Mouse (Mus musculus): Measurements from ENCODE around the gene Map2k2.

Gene Map2k2

DNA sequence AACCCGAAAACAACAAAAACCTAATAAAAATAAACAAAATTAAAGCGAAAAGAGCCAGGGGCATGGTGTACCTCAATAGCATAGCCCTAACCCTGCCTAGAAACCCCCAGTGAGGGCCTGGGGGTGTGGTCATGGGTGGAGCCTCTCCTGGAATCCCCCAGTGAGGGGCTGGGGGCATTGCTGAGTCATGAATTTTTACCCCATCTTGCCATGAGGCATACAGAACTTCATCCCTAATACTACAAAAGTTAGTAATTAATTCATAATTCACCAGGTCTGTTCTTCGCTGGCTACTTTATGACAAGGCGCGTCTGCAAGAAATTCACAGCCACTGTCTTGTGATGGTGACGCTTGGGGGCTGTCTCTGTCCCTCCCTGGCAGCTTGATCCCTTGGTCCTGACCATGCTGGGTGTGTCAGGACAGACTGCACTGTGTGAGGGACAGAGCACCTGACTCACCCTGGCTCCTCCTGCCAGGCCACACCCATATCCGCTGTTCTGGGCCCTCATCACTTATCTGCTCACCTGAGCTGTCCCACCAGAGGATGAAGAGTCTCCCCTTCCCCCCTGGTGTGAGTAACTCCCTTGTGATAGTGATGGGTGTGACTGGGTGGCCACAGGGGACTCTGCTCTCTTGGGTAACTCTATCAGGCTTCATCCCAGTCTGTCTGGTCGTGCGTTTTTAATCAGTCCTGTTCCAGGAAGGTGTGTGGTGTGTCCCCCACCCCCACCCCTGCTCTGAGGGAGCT lies 10.6 kb upstream of the Map2k2 start:
- no peak for DNase-seq (ENCODE audit: low spot score)

DNA sequence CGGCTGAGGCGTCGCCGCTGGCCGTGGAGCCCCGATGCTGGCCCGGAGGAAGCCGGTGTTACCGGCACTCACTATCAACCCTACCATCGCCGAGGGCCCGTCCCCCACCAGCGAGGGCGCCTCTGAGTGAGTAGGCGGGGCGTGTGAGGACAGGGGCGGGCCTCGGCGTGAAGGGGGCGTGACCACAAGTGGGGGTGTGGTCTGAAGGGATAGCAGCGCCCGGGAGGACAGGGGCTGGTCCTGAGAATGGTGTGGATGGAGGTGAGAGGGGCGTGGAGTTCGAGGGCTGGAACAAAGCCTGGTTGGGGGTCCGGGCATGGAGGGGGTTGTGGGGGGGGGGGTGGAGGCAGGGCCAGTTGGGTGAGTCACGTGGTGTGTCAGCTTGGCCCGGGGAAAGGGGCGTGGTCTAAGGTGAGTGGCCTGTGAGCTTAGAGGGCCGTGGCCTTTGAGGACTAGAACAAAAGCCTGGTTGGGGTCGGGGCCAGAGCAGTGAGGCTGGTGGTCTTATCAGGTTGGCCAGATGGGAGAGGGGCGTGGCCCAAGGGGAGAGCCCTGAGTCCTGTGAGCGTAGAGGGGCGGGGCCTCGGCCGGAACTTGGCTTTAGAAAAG lies 502 bp downstream of the Map2k2 start:
- DNase-seq (ENCODE audit: low spot score): peak; percentile 92

- no peak for DNase-seq (ENCODE audit: low spot score)
These were observed 7.2 kb downstream of the Map2k2 start for GRCm38 (mm10) chr10:81112946-81113345.

DNA sequence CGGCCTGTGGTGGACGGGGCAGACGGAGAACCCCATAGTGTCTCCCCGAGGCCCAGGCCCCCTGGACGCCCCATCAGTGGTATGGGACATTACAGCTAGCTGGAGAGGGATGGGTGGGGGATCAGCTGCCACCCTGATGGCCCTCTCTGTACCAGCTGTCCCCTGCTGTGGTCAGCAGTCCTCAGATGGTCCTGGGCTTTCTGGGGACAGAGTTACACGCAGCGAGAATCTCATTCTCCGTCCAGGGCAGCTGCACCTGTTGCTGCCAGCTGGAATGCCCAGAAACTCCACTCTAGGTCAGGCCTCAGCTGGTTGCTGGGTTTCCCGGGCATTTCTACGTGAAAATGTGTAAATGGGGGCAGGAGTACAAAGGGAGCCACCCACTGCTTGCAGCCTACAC lies 13.9 kb downstream of the Map2k2 start:
- DNase-seq (ENCODE audit: low spot score): no peak

DNA sequence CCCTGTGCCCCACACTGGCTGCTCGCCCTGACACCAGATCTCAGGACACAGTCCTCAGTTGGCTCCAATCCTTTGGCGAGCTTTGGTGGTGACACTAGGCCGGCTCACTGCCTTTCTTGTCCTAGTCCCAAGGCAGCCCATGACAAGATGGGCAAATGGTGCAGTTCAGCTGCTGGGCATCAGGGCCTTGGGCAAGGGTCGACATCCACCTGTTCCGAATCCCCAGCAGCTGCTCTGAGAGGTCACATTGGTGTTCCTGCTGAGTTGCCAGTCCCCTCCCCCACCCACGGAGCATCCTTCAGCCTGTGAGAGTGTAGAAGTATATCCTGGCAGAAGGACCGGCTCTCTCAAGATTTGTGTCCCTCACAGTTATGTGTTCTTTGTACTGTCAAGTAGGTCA lies 14.9 kb downstream of the Map2k2 start:
- DNase-seq (ENCODE audit: low spot score): no peak

GRCm38 (mm10) chr10:81122889-81123288 lies 17.2 kb downstream of the Map2k2 start:
- DNase-seq (ENCODE audit: low spot score): no peak

DNA sequence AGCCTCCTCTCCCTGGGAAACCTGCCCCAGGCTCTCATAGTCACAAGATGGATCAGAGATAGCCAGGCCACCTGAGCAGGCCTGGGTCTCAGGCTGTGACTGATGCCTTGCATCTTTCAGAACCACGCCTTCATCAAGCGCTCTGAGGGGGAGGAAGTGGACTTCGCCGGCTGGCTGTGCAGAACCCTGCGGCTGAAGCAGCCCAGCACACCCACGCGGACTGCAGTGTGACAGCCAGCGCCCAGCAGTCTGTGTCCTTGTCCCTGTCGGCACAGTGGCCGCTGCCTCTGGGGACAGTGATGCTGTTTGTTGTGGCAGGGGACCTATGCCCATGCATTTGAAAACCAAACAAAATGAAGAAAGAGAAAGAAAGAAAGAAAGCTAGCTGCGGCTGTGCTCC lies 17.8 kb downstream of the Map2k2 start:
- no peak for DNase-seq (ENCODE audit: low spot score)

DNA sequence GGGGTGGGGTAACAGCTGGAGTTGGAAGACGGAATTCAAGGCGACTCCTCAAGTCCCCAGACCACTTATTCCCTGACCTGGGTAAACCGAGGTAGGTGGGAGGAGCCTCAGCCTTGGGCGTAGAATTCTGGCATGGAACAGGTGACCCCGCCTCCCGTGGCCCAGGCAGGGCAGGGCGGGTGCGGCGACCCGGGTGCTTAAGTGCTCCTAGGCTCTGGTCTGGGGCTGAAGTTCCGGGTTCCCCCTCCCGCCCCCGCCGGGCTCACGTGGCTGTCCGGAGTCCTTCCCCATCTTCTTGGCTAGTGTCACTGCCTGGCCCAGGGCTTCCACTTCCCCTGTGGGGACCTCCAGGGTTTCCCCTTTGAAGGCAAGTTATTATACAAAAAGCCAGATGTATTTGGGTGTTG lies 28.5 kb downstream of the Map2k2 start:
- no peak for DNase-seq (ENCODE audit: low spot score)

DNA sequence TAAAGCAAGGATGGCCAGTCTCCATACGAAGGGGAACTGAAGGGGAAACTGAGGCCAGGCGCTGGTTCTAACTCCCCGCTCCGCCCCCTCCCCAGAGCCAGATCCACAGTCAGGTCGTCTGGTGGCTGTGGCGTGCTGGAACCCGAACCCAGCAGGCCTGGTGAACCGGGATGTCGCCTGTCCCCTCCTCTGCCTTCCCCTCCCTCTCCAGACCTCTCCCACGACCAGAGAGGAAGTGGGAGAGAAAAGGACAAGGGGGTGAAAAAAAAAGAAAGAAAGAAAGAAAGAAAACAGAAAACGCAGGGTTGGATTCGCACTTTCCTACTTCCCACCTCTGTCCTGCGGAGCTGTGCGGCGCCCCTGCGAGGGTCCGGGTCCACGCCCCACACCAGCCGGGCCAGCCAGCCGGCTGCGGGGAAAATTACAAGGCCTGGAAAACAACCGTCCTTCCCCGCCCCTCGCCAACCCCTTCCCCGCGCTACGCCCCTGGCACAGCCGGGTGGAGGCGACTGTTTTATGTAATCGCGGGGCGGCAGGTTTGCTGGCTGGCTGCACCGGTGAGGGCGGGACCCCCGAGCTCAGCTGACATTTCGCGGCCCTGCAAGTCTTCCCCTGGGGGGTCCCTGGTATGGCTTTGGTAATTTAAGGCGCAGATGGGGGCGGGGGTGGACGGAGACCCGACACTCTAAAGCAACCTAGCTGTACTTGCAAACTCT lies 29.4 kb downstream of the Map2k2 start, which contains the start of gene Zbtb7a:
Gene Zbtb7a (plus strand): TSS at position 255 of the 716 bp plus-strand sequence.
- peak; percentile 74 for DNase-seq (ENCODE audit: low spot score)

DNA sequence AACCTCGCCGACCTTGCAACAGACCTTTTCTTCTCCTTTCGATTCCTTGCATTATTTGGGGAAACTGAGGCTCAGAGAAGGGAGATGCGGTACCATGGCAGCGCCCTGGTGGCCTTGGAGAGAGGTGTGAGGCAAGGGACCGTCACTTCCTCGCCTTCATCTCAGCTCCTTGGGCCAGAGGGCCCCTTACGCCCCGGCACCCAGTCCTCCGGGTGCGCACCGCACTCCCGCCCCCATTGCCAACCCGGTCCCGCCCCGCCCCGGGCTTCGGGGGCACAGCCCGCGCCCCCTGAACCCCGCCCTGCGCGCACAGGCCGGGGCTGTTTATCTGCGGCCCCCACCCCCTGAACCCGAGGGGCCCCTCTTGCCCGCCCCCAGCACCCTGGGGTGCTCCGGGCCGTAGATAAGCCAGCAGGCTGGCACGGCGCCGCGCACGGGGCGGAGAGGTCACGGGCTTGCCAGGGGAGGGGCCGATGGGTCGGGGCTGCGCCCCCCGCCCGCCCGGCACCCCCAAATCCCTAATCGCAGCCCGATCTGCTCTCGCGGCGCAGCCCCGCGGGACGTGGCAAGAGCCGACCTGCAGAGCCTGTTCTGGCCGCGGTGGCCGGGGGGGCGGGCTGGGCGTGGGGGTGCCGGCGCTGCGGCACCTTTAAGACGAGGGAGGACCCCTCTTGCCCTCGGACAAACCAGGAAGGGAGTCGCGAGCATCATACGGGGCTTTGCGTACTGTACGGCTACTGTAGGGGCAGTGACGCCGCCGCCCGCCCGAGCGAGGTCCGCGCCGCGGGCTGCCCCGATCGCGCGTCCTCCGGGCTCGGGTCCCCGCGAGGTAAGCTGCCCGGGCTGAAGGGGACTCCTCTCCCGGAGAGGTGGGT lies 30.4 kb downstream of the Map2k2 start:
- DNase-seq (ENCODE audit: low spot score): peak; percentile 84

GRCm38 (mm10) chr10:81136706-81137231 lies 31.1 kb downstream of the Map2k2 start:
- DNase-seq (ENCODE audit: low spot score): peak; percentile 87

DNA sequence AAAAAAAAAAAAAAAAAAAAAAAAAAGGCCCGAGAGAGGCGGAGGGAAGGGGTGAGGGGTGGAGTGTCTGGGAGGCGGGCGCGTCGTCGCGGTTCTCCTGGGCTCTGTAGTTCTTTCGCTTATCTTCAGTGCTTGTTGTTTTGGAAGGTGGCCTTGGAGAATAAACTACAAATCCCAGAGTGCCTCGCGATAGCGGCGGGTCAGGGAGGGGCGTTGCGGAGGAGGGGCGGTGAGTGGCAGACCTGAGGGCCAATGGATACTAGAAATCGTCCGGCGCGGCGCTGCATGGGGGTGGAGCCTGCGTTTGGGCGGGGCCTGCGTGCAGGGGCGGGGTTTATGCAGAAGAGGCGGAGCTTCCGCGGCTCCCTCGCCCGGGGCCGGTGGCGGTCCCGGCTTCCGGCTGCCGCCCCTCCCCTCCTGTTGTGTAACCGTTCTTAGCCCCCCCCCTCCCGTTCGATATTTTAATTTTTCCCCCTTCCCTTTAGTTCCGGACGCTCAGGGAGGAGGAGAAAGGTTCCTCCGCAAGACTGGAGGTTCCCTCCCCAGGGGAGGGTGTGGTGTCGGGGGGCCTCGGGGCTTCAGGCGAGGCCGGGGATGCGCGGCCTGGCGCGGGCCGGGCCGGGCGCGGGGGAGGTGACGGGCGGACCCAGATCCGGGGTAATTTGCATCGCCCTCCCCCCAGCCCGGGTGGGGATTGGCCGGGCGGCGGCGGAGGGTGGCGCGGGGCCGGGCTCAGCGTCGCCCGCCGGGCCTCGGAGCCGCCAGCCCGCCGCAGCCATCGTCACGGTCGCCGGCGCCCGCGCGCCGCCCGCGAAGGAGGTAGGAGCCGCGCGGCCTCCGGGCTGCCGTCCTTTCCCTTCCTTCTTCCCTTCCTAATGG lies 31.8 kb downstream of the Map2k2 start:
- DNase-seq (ENCODE audit: low spot score): peak; percentile 99

DNA sequence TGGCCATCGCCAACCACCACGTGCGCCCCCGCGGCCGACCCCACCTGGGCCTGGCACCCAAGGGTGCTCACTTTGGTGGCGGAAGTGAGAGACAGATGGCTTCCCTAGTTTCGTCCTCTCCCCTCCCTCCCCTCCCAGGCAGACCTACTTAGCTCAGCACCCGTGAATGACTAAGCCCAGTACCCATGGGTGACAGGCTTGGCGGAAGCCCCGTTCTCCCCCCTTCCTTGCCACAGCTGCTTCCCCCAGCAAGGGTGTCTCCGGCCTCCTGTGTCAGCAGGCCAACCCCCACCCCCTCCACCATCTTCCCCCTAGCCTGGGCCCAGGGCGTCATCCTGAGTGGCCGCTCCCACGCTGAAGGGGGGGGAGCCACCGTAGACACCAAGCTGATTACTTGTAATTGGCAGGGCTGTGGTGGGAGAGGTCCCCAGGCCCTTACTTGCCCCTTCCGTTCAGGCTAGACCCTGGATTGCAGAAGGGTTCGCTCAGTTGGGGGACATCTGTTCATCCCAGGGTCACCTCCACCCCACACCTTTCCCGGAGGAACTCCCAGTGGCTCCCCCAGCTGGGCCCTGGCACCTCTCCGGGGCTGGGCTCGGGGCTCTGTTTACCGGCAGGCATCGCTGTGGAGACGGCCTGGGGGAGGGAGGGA lies 32.5 kb downstream of the Map2k2 start:
- peak; percentile 75 for DNase-seq (ENCODE audit: low spot score)

GRCm38 (mm10) chr10:81138821-81139528 lies 33.3 kb downstream of the Map2k2 start:
- DNase-seq (ENCODE audit: low spot score): no peak

- no peak for DNase-seq (ENCODE audit: low spot score)
These were observed 33.8 kb downstream of the Map2k2 start for GRCm38 (mm10) chr10:81139529-81139846.

GRCm38 (mm10) chr10:81140005-81140404 lies 34.3 kb downstream of the Map2k2 start:
- DNase-seq (ENCODE audit: low spot score): no peak

DNA sequence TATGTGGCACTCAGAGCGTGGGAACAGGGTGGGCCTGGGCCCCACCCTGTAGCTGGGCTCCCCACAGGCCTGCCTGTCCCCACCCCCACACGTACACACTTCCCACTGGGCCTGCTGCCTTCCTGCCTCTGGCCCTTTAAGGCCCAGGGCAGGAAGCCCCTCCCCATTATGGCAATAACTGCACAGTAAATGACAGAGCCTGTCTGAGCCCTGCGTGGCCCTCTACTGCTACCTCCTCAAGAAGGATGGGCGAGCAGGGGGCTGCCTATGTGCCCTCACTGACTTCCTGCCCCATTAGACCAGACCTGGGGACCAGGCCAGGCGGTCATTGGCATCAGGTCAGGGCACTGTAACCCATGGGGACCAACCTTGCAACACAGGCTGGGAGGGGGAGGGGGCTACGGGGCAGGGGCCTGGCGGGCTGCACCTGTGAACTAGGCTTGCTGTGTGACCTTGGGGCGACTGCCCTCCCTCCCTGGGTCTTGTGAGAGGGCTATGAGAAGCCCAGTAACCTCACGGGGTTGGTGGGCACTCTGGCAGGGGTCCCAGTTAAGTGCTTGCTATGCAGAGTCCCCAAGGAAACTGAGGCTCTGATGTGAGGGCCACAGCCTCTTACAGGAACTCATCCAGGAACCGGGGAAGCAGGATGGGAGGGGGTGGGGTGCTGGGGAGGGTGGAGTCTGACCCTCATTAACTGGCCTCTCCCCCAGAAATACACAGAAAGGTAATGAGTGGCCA lies 35.2 kb downstream of the Map2k2 start:
- peak; percentile 50 for DNase-seq (ENCODE audit: low spot score)

- DNase-seq (ENCODE audit: low spot score): no peak
These were observed 35.9 kb downstream of the Map2k2 start for GRCm38 (mm10) chr10:81141455-81142210.

Data from MN1 (cell line).